Mouse (Mus musculus): ENCODE results near the gene Itgax.
A peak's percentile ranks its signal among the peaks of the same experiment; 100 is the strongest.
"Not testable (repeated sequence)": the region's sequence is repeated elsewhere in the genome, so short reads cannot be mapped to it uniquely, and the experiment has no call there.

Itgax gene

DNA sequence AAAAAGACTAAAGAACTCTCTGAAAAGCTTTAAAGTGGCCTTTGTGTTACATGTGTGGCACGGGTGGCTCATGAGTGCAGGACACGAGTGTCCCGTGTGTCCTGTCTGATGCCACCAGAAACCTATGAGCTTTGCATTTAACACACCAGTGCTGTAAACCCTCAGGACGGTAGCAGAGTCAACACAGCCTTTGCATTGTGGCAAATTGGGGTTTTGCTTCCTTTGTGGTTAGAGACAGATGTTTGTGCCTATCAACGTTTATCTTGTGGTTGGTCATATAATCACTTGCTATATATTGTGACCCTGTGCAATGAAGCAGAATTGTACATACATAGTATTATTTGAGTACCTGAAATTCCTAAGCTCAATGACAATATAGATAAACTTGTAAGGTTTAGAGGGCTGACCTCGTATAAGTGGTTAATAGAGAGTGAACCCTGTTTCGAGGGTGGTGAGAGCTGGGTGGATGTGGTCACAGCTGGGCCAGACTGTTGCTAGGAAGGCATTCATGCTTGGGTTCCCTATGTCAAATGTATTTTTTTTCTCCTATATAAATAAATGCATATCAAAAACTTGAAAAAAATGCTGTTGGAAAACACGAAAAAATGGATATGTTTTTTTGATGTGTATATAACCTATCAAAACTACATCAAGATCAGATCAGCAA is 29.5 kb downstream of the Itgax start:
- not testable (repeated sequence) for DNase-seq (ENCODE audit: low spot score)

DNA sequence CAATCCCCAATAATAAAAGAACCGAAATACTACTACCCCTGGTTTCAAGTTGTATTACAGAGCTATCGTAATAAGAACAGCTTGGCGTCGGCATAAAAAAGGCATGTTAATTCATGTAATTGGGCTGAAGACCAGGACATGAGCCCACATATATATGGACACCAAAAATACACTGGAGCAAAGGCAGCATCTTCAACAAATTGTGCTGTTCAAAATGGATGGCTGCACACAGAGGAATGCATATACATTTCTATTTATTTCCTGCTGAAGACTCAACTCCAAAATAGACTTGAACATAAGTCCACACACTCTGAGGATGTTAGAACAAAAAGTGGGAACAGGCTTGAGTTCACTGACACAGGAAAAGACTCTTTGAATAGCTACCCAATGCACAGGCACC is 34.7 kb downstream of the Itgax start:
- no peak for DNase-seq (ENCODE audit: low spot score)

DNA sequence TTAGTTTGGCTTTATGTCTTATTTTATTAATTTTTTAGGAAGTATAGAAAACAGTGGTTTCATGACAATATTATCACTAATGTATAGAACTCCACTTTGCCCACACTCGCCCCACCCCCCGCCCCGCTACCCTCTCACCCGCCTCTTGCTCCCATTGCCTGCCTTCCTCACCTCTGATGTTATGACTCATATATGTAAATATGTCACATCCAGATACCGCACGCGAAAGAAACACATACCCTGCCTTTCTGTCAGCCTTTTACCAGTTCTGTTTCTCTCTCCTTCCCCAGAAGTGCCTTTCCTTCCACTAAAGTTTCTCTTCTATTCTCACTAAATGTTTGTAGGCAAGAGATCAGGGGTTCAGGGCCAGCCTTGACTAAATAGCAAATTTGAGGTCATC is 37.0 kb downstream of the Itgax start:
- no peak for DNase-seq (ENCODE audit: low spot score)

DNA sequence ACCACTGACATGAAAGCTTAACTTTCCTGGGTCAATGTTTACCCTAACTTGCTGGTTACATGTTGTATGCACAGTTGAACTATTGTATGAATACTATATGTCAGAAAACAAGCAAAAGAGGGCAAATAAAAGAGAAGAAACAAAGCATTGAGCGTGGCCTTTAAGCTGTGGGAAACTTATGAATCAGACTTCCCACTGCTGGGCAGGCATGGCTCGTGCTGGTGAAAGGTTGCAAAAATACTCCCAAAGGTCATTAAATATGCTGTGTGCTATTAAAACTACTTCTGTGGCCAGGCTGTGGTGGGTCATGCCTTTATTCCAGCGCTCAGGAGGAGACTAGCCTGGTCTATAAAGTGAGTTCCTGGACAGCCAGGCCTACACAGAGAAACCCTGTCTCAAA is 40.6 kb downstream of the Itgax start:
- DNase-seq (ENCODE audit: low spot score) = peak; percentile 31

DNA sequence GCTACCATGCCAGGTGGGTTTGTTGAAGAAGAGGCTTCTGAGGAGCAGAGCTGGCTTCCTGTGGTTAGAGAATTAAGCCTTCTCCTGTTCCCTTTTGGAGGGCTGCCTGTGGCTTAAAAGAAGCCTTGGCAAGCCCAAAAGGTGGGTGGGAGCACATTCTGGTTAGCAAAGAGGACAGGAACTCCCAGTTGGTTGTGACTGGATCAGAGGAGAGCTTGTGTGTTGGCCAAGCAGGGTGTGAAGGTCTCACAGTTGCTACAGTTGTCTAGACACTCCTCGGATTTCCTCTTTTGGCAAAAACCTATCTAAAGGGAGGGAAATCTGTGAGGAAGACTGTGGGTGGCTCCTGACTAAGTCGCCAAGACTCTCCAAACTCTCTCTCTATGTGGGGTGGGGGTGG is 49.0 kb downstream of the Itgax start:
- no peak for DNase-seq (ENCODE audit: low spot score)

DNA sequence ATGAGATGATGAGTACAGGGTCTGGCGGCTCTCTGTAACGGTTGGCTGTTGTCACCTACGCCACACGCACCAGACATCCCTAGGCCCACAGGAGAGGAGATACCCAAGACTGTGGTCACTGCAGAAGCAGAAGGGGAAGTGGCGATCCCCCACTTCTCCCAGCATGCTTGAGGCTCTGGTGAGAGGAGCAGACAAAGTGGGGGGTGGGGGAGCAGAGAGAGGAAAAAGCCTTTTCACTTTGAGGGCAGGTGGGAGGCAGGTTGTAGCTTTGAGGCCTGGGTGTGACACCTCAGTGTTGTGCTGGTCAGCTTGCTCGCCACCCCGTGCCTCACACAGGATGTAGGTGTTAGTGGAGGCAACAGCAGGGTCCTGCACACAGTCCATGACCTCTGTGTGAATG is 50.8 kb downstream of the Itgax start:
- no peak for DNase-seq (ENCODE audit: low spot score)

DNA sequence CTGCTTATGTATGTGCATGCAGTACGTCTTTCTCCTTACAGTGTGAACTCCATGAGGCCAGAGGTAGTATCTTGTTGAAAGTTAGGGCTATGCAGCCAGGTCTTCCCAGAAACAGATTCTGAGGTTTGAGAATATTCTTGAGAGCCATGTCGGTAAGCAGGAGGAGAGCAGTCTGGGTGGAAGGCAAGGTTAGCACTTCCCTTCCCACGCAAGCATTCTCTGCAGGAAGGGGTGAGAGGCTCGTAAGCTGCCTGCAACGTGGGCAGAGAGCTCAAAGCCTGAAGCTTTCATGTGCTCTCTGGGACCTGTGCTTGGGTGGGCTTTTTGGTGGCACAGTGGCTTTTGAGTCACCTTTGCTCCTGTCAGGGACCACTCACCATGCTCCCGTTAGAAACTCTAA is 51.2 kb downstream of the Itgax start:
- no peak for DNase-seq (ENCODE audit: low spot score)

DNA sequence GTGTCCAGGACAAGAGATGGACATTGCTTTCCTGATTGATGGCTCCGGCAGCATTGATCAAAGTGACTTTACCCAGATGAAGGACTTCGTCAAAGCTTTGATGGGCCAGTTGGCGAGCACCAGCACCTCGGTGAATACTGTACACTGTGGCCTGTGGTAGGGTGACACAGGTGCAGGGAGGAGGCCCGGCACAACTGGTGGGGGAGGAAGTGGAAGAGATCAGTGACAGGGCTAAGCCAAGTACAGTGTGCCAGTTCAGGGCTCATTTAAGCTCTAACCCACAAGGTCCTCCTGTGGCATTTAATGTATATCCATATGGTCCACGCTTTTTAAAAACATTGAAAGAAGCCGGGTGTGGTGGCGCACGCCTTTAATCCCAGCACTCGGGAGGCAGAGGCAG is 52.3 kb downstream of the Itgax start:
- DNase-seq (ENCODE audit: low spot score) = no peak

Data from adipocyte (in vitro differentiated cells).